Mouse (Mus musculus) stomach, adult 2 months (tissue): Measurements from ENCODE around the gene Siglech. TPM values are rescaled to one million over a fixed set of nuclear protein-coding genes. Genes with fewer than 3 reads are reported as not detected.

Source experiments
- polyA plus RNA-seq: library from polyadenylated mRNA; depleted of rRNA; stranded (reverse); fragments of >200 nt; gene quantifications from 2 replicates; pipeline ENCODE4 v1.2.3, GENCODE M21; 2012; rRNA removed

The Siglech gene
- polyA plus RNA-seq: 0.28 and 0.54 TPM in 2 replicates

DNA sequence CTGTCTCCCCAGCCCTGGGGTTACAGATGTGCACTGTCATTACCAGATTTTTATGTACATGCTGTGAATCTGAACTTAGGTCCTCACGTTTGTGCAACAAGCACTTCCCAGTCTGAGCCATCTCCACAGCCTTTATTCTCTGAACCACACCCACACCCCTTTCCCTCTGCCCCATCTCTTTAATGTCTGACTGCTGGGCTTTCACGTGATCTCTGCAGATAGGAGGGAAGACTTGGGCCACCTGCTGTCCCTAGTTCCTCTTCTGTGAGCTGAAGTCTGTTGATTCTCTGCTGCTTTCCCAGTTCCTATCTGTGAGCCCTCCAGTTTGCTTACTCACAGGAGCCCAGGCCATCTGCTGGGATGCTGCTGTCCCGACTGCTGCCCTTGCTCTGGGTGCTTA lies at the start of gene Siglech:
Gene Siglech, plus strand, starts transcription at position 253 of the 400 bp plus-strand sequence.

DNA sequence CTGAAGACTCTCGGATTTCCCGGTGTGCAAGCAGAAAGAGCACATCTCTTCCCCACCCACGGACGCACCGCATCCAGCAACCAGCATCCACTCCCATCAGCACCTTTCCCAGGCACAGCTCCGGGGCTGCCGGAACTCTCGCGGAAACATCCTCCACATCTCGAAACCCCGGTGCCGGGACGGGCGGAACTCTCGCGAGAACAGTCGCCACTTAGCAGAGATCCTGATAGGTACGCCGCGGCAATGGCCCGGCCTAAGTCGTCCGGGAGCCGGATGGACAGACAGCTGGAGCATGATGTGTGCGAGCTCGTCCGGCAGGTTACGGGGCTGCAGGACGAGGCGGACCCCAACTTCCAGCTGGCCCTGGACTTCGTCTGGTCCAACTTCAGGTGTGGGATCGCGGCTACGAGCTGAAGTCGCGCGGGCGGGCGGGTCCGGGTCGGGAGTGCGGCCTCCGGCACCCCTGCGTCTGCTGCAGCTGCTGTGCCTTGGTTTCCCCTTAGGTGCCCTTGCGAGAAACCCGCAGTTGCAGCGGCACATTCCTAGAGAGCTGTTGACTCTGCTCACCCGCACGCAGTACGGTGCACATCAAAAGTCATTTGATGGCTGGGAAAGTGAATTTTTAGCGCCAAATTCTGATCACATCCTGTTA lies 26.1 kb downstream of the Siglech start, which contains the start of gene Tubgcp5:
Gene Tubgcp5, plus strand, starts transcription at position 203 of the 652 bp plus-strand sequence.

Other genes with a start within 250 kb of the Siglech start
- gene Tubgcp5, start 26.0 kb downstream of the Siglech start, polyA plus RNA-seq: 0.38 and 1.1 TPM in 2 replicates
- 15.8 and 22.6 TPM in 2 replicates for gene Cyfip1, start 73.6 kb downstream of the Siglech start, polyA plus RNA-seq
- gene Nipa2, start 194.3 kb downstream of the Siglech start, polyA plus RNA-seq: 9.6 and 28.3 TPM in 2 replicates